Mouse (Mus musculus): ENCODE measurements around the gene Kdelr1. TPM values are rescaled to one million over a fixed set of nuclear protein-coding genes. Genes with fewer than 3 reads are reported as not detected.
A peak's percentile ranks its signal among the peaks of the same experiment; 100 is the strongest.

Gene Kdelr1
- total and polyA plus RNA-seq, 3 experiments: 42.3 to 60.6 TPM; not detected in 1

DNA sequence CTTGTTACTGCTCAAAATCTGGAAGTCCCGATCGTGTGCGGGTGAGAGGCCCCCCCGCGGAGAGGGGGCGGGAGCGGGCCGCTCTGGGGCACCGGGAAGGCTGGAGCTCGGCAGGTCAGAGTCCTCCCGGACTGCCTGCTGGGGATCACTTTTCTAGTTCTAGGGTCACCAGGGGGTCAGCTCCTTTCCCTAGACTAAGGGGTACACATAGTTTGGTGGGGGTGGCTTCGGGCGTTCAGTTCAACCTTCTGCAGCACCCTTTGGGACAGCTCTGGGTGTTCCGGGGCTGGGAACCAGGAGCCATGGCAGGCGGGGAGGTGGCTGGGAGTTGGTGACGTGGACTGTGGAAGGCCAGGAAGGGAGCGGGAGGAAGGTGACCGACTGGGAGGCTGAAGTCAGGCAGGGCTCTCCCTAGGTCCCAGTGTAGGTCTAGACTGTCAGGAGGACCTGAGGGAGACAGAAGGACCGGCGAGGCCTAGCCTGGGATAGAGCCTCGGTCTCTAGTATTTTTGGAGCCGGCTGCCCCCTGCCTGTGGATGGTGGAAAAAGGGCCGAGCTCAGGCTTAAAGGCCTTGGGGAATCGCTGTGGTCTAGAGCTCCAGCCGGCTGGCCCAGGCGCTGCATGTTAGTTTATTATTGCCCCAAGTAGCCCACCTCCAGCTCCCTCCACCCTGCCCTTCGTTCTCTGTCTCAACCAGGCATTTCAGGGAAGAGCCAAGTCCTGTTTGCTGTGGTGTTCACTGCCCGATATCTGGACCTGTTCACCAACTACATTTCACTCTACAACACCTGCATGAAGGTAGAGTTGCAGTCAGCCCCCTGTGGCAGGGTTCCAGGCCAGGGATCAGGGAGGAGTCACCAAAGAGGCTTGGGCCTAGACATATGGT lies 732 bp downstream of the Kdelr1 start:
- no peaks in the 10 kb centered on the region for H3K9me3 ChIP-seq (replicated peaks; ENCODE audit: insufficient read depth, low read length)
- peaks cover 11% of the 10 kb centered on the region for H3K79me2 ChIP-seq (ENCODE audit: control insufficient read depth, insufficient read depth, low read length, poor library complexity)
- H3K4me3 ChIP-seq (ENCODE audit: control insufficient read depth in 1 of 2, insufficient read depth in 1 of 2, low read depth in 2 of 2, low read length in 2 of 2): peak overlapping the region; percentile 76 to 86
- peaks cover 0 to 7% of the 10 kb centered on the region in 2 experiments; a peak in 2 of 4 replicates for H3K4me1 ChIP-seq (ENCODE audit: control insufficient read depth in 1 of 2, insufficient read depth in 2 of 2, low read length in 2 of 2)
- peak overlapping the region; percentile 97 for H3K9ac ChIP-seq (ENCODE audit: control insufficient read depth, low read depth, low read length, poor library complexity, severe bottlenecking)
- peak overlapping the region; percentile 46 for H3K27ac ChIP-seq (ENCODE audit: control insufficient read depth, low read depth, low read length)
- peaks cover 2% of the 10 kb centered on the region in 2 experiments; a peak in 2 of 4 replicates for H3K36me3 ChIP-seq (ENCODE audit: control insufficient read depth in 1 of 2, insufficient read depth in 2 of 2, low read length in 2 of 2)
- no peaks in the 10 kb centered on the region; a peak in 1 of 4 replicates for H3K27me3 ChIP-seq (ENCODE audit: control insufficient read depth in 1 of 2, insufficient read depth in 2 of 2, low read length in 2 of 2)
- DNase-seq (ENCODE audit: low read depth, low spot score): peak; percentile 53
- TF ChIP-seq MAX (IDR thresholded peaks at IDR 0.05; ENCODE audit: low read length) (0 out of 2 replicates have a peak, but pooled peaks have one; percentile 19), TCF12 (IDR thresholded peaks at IDR 0.05; ENCODE audit: low read depth, low read length) (no peak), GATA1 (IDR thresholded peaks at IDR 0.05; ENCODE audit: low read depth, low read length) (no peak), POLR2AphosphoS2 (IDR thresholded peaks at IDR 0.05; ENCODE audit: low read length) (no peak; the same call in 1 of the 2 replicates), ETS1 (IDR thresholded peaks at IDR 0.05; ENCODE audit: low read depth, low read length) (no peak), USF1 (IDR thresholded peaks at IDR 0.05; ENCODE audit: low read depth, low read length) (no peak), NRF1 (IDR thresholded peaks at IDR 0.05; ENCODE audit: insufficient read depth, low read depth, low read length, poor library complexity, severe bottlenecking) (no peak), MEF2A (IDR thresholded peaks at IDR 0.05; ENCODE audit: extremely low read depth, insufficient replicate concordance, low read depth, low read length, poor library complexity, severe bottlenecking) (no peak), MXI1 (IDR thresholded peaks at IDR 0.05; ENCODE audit: low read depth, low read length) (peak; percentile 58), SIN3A (IDR thresholded peaks at IDR 0.05; ENCODE audit: low read length) (peak; percentile 70; the same call in 1 of the 2 replicates), POLR2A (IDR thresholded peaks at IDR 0.05; ENCODE audit: control insufficient read depth in 1 of 2, insufficient read depth in 1 of 2, low read depth in 1 of 2, low read length in 2 of 2, poor library complexity in 1 of 2) (no peak; a peak in 2 of 4 replicates), ELF1 (IDR thresholded peaks at IDR 0.05; ENCODE audit: low read depth, low read length) (0 out of 2 replicates have a peak, but pooled peaks have one; percentile 41), ZNF384 (IDR thresholded peaks at IDR 0.05; ENCODE audit: low read depth, low read length) (no peak), SMC3 (IDR thresholded peaks at IDR 0.05; ENCODE audit: low read depth, low read length) (no peak), JUND (IDR thresholded peaks at IDR 0.05; ENCODE audit: low read depth, low read length) (no peak), ZC3H11A (IDR thresholded peaks at IDR 0.05; ENCODE audit: low read depth, low read length) (no peak), ZMIZ1 (IDR thresholded peaks at IDR 0.05; ENCODE audit: low read depth, low read length) (no peak), KAT2A (conservative IDR thresholded peaks at IDR 0.05; ENCODE audit: low read depth, low read length) (no peak), ZKSCAN1 (IDR thresholded peaks at IDR 0.05; ENCODE audit: low read depth, low read length) (no peak), TBP (IDR thresholded peaks at IDR 0.05; ENCODE audit: low read depth, low read length) (0 out of 2 replicates have a peak, but pooled peaks have one; percentile 20), CHD2 (IDR thresholded peaks at IDR 0.05; ENCODE audit: low read length) (no peak), USF2 (IDR thresholded peaks at IDR 0.05; ENCODE audit: borderline replicate concordance in 1 of 2, insufficient read depth in 1 of 2, low read depth in 1 of 2, low read length in 2 of 2) (no peak), E2F4 (IDR thresholded peaks at IDR 0.05; ENCODE audit: borderline replicate concordance, low read depth, low read length) (no peak), MAZ (IDR thresholded peaks at IDR 0.05; ENCODE audit: low read depth, low read length) (0 out of 2 replicates have a peak, but pooled peaks have one; percentile 46), UBTF (IDR thresholded peaks at IDR 0.05; ENCODE audit: borderline replicate concordance, insufficient read depth, low read depth, low read length) (peak; percentile 100), POLR2AphosphoS5 (IDR thresholded peaks at IDR 0.05; ENCODE audit: borderline replicate concordance, low read depth, low read length) (no peak), RCOR1 (IDR thresholded peaks at IDR 0.05; ENCODE audit: low read depth, low read length) (no peak), CTCF (IDR thresholded peaks at IDR 0.05 in 2 of 3, conservative IDR thresholded peaks at IDR 0.05 in 1 of 3; ENCODE audit: control insufficient read depth in 1 of 3, insufficient read depth in 1 of 3, low read depth in 2 of 3, low read length in 3 of 3, poor library complexity in 1 of 3, severe bottlenecking in 1 of 3) (peak in 1 of 3 experiments; percentile 21; a peak in 2 of 6 replicates), HCFC1 (IDR thresholded peaks at IDR 0.05; ENCODE audit: low read depth, low read length) (peak; percentile 69), TAL1 (IDR thresholded peaks at IDR 0.05; ENCODE audit: low read length) (no peak), MYC (IDR thresholded peaks at IDR 0.05; ENCODE audit: low read depth, low read length) (no peak), NELFE (IDR thresholded peaks at IDR 0.05; ENCODE audit: low read depth, low read length) (no peak; the same call in none of the 2 replicates), CHD1 (IDR thresholded peaks at IDR 0.05; ENCODE audit: low read depth, low read length) (peak; percentile 98), MYB (IDR thresholded peaks at IDR 0.05; ENCODE audit: low read depth, low read length) (no peak), EP300 (IDR thresholded peaks at IDR 0.05; ENCODE audit: low read depth in 1 of 2, low read length in 2 of 2) (0 out of 4 replicates have a peak, but pooled peaks of 1 of the 2 experiments have one; percentile 11)

All from MEL (cell line).